Mouse (Mus musculus) kidney, adult 11 months (tissue): ENCODE results near the gene Prmt7.

Experiments
- DNase-seq: peaks from one replicate; pipeline ENCODE4 v3.0.0; 2022

The Prmt7 gene

DNA sequence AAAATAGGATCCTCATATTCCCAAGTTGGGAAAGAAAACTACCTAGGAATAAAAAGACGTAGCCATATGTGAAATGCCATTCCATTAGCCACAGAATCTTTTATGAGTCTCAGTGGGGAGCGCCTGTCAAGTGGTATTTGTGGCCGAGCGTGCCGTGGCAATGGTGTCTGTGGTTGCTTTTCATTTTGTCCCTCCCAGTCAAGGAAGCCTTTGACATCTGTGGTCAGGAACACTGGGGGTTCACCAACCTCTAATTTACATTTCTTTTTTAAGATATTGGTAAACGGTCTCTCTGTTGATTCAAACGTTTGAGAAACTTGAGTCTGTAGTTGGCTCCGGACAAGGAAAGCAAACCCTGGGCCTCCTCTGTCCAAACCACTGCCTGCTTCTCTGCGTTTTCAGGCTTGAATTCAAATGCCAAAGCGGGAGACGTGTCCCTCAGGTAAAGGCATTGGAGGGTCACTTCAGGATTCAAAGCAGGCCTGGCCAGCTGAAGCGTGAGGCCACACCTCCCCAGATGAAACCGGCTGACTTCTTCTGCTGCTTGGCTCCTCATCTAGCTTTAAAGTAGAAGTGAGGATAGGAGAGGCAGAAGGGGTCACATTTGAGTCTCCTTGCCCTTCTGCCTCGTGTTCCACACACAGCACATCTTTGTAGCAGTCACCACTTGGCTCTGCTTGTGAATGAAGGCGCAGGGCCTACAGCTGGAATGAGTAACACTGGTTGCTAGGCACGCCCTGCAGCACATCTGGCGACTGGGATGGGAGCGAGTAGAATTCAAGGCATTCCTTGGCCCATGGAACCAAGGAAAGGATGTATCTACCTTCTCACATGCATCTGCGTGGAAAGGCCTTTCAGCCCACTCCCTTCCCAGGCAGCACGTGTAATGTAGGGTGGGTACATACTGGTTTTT, 82.0 kb downstream of the Prmt7 start:
- DNase-seq, result no peak

GRCm38 (mm10) chr8:106298261-106298660, 87.5 kb downstream of the Prmt7 start:
- peak; percentile 42 for DNase-seq

GRCm38 (mm10) chr8:106298846-106299245, 88.1 kb downstream of the Prmt7 start:
- no peak for DNase-seq

- no peak for DNase-seq
Observed at GRCm38 (mm10) chr8:106299686-106300085, 89.0 kb downstream of the Prmt7 start.

DNA sequence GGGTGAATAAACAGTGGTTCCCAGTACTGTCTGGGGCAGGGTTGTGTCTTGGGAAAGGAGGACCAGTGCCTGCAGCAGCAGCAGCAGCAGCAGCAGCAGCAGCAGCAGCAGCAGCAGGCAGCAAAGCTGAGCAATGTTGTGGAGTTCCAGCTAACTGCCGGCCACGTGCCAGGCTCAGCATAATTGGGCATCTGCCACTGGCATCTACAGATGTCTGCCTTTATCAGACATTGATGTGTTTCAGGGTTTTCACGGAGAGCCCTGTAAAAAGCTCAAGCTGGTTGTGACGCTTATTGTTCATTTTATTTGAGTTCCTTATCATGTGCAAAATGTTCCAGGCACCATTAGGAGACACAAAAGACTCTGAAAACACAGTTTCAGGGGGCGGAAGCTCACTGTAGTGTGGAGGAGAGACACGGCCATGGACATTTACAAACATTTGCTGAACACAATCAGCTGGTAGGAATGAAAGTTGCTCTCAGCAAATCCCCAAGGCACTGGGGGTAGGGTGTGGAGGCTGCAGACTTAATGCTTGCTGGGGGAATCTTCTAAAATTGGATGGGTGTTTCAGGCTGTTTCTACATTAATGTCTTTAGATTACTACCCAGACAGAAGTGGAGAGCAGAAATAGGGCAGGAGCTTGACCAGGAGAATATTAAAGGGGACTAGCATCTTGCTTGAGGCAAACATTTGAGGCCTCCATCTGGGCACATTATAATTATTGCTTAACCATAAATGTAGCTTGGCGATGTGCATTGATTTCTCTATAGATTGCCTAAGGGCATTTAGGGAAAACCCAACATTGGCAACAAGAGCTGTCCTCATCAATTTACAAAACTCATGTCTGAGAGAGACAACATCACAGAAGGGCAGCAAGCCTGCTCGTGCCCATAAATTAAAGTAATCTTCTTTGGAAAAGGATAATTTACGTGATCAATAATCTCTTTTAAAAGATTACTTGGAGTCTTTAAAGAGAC, 90.3 kb downstream of the Prmt7 start:
- DNase-seq, result no peak
